Mouse (Mus musculus) neutrophil, adult 5-6 weeks (primary cell): ENCODE measurements around the gene Syt15. TPM values are rescaled to one million over a fixed set of nuclear protein-coding genes. Genes with fewer than 3 reads are reported as not detected.
A peak's percentile ranks its signal among the peaks of the same experiment; 100 is the strongest.
"Not testable (repeated sequence)": the region's sequence is repeated elsewhere in the genome, so short reads cannot be mapped to it uniquely, and the experiment has no call there.

Experiments
- ATAC-seq: fragments of 151-379, 151-347 bp; 2 replicates; pipeline ENCODE4 v1.8.0; 2017; ENCODE audit warnings: mild to moderate bottlenecking, moderate TSS enrichment; ENCODE audit not compliant: insufficient number of reproducible peaks, poor library complexity, low FRiP score, severe bottlenecking; ENCODE audit errors: extremely low read depth
- total RNA-seq: library from RNA; stranded (forward); fragments of 200-1000 nt; gene quantifications from 2 replicates; pipeline ENCODE4 v1.2.3, GENCODE M21; 2017

Syt15 gene
- total RNA-seq, 1 experiment from 2014 or later, result not detected

DNA sequence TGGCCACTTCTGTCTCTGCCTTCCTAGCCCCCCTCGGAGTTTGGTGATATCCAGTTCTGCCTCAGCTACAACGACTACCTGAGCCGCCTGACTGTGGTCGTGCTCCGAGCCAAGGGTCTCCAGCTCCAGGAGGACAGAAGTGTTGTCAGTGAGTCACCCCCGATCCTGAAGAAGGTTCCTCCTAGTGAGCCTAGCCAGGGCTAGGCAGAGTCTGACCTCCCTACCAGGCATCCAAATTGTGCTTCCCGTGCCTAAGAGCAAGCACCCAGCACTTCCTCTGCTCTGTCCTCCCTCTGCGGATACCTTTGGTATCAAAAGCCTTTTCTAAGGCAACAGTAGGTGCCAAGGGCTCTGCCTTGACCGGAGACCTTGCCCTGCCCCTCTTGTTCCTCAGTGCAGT lies 6.6 kb downstream of the Syt15 start:
- ATAC-seq, result 0 out of 2 replicates have a peak, but pooled peaks have one; percentile 8

DNA sequence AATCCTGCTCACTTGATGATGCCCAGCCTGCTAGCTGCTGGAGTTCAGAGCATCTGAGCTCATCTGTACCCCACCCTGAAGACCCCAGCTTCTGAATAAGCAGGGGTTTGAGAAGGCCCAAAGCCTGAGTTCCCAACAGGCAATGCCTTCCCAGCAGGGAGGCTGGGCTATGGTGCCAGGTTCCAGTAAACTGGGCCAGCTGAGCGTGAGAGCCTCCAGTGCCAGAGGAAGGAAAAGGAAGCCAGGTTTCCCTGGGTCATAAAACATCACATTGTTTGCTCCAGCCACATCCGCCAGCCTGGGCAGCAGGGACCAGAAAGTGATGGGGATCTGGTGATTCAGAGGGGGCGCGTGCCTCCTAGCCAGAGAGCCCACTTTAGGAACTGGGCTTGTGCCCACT lies 7.2 kb downstream of the Syt15 start:
- ATAC-seq, result no peak

DNA sequence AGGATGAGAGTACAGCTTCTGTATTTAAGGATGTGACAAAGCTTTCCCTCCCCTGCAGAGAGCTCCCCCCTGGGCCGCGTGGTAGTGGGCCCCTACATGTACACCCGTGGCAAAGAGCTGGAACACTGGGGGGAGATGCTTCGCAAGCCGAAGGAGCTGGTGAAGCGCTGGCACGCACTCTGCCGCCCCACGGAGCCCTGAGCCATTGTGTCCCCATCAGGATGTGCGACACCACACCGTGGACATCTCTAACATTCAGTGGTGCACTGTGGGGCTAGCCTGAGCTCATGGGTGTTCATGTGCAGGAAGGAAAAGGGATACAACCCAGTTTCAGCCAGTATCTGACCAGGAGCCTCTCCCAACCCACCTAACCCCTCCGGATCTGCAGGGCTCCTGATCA lies 8.6 kb downstream of the Syt15 start:
- ATAC-seq, result no peak

DNA sequence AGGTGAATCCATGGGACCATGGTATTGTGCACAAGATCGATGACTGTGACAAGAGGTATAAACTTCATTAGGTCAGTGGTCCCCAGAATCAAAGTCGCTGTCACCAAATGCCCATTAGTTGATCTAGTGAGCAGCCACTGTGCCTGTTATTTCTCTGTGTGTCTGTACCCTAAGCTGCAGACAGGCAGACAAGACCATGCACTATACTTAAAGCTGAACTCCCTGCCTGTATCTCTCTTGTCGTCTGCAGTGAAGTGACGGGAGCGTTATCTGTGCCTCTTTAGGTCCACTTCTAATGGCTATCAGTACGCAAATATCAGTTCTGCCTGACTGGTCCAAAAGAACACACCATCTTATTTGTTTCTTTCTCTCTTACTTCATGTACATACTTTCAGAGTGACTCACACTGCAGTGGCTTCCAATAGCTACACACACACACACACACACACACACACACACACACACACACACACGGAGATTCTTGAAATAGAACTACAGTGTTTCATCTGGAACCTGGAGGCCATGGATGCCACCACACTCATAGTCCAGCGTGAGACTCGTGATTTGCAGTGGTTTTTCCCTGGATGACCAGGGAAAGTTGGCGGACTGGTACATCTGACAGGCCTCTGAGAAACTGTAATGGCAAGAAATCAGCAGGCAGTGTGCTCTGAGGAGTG lies 9.6 kb downstream of the Syt15 start:
- ATAC-seq, result no peak

DNA sequence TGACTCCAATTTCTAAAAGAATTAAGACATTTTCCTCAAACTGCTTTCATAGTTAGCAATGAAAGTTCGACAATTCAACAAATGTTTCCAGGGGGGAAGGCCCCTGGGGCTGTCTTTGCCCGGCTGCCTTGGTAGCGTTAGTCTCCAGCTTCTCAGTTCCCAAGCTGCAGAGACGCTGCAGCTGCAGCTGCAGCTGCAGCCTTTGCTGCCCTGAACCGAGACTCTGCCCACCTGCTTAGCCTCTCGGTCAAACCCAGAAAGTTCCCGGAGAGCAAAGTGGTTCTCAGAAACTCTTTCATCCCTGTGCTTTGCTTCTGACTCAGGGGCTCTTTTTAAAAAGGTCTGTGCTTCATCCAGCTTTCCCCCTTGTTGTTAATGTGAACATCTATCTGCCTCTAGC lies 12.9 kb downstream of the Syt15 start:
- ATAC-seq, result no peak

DNA sequence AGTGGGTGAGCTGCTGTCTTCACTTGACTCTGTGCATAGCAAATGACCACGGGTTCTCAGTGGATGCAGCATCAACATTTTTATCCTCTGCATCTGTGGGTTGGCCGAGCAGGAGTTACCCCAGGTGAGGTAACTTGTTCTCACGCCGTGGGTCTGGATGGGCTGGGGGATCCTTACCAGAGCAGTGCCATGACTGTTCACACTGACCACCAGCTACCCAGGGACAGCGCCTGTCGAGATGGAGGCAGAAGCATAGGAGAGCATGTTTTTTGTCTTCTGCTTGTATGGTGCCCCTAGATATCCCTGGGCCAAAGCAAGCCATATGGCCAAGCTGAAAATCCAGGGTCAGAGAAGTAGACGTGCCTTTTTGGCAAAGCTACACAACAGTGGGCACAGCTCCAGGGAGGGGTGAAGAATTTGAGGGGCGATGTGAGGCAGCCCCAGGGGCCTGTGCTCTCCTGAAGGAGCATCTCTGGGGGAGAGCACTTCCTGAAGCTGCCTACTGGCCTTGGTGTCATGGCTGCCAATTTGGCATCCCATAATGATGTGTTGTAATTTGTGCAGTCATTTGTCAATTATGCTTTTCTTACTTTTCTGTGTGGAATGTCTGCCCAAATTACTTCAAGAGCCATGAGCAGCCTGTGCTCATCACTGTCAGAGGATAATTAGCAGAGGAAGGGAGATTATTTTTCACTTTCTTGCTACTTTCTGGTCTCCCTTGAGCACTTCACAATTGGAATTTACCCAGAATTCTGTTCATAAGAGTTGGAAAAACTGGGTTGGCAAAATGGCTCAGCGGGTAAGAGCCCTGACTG lies 13.7 kb downstream of the Syt15 start:
- no peak for ATAC-seq

DNA sequence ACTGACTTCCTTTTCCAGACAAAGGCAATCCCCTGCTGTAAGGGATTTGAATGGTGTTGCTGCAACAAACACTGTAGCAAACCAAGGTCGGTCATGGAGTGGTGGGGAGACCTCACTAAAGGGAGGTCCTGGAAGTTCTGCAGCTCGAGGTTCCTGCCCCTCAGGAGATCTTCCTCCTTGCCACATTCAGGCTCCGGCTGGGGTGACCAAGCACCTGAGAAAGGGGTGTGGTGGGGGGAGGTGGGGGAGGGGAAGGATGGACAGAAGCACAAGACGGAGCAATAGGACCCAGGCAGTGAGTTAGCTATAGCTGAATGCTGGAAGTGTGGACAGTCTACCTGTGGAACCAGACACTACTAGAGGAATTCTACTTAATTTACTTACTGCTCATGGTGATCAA lies 14.5 kb downstream of the Syt15 start:
- no peak for ATAC-seq

DNA sequence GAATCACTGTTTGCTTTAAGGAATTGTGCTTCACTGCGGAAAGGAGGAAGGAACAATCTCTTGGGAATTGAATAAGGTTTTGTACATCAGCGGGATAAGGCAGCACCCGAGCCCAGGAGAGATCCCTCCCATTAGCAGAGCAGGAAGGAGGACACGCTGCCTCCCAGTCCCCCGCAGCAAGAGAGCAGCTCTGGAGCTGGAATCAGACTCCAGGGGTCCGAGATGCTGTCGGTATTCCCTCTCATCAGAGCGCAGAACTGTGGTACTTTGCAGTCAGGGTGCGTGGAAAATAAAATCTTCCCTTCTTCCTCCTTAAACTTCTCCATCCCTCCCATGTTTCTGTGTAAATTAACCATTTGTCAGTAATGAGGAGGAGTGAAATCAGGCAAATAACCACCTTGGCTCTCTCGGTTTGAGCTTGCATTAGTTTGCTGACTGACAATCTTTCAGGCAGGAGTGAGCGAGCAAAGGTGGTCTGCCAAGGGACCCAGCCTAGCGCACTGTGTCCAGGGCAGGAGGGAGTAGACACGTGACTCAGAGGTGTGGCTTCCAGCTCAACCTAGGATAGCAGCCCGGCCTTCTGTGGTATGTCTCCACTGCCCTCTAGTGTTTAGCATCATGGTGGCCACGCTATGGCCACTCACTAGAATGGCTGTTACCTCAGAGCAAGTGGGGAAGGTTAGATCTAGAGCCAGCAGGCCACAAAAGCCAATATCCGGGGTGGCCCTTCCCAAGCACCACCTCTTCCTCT lies 15.4 kb downstream of the Syt15 start:
- ATAC-seq, result no peak

DNA sequence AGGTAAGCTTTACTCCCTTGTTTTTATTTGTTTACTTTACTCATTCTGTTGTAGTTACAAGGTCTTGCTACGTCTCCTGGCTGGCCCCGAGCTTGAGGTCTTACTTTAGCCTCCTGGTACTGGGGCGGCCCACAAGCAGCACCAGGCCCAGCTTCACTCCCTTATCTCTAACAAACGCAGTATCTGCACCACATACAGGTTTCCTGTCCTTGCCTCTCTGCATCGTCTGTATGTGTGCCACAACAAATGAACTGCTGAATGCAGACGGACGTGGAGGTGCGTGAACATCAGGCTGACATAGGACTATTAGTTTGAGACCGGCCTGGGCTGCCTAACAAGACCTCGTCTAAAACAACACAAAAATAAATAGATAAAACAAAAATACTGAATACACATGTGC lies 20.9 kb downstream of the Syt15 start:
- no peak for ATAC-seq

DNA sequence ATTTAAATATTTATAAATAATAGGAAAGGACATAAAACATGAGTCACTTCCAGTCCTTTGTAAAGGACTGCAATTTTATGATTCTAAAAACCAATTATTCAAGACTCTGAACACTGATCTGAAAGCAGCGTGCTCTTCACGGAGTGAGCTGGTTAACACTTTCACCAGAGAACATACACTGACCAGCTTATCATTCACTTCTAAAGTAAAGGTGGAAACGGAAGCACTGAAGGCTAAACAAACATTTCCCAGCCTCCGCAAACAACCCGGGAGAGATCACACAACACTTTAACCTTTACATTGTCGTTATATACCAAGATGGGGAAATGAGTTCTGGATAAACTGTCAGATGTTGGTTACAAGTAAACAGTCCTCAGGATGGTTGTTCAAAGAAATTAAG lies 21.3 kb downstream of the Syt15 start:
- no peak for ATAC-seq

DNA sequence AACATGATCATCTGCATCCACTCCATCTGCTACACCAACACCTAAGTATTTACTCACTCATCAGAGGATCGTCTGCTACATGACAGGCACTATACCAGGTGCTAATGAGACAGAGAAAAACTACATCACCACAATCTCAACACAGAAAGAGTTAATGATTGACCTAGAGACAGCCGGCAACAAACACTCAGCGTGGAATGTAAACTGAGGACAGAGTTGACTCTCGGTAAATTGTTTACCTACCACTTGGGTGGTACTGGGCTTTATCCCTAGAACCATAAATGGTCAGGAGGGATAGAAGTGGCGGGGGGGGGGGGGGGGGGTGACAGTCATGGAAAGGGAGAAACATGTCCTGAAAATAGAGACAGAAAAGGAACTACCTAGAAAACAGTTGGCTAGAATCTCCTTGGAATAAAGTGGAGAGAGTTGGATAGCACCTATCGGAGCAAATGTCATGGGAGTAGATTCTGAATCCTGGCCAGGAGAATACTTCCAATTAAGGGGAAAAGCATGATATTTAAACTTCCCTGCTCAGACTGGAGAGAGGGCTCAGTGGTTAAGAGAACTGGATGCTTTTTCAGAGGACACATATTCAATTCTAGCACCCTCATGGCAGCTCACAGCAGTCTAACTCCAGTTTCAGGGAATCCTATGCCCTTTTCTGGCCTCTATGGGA lies 33.2 kb downstream of the Syt15 start:
- no peak for ATAC-seq

DNA sequence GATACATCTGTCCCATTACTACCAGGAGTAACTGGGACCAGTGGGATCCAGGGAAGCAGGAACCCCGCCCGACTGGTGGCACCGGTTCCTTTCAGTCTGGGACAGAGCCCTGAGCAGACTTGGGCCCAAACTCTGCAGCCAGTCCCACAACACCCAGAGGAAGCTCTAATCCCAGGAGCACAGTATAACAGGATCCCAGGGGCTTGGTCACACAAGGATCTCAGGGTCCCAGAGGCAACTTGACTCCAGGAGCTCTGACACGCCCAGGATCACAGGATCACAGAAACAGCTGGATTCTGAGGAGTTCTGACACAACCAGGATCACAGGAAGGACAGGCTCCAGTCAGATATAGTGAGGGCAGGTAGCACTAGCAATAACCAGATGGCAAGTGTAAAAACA lies 33.9 kb downstream of the Syt15 start:
- ATAC-seq, result no peak

DNA sequence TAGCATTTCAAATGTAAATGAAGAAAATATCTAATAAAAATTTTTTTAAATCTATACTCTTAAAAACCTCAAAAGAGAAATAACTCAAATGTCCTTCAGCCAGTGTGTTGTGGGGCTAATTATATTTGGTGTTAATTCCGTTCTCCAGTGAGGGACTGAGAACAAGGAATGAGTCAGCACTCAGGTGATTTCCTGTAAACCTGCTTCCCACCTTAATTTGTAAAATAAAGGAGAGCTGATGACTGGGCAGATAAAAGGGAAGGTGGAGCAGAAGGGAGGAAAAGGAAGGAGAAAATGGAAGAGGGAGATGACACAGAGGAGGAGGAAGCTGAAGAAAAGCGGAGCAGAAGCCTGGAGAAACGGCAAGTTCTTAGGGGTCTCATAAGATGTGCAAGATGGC lies 39.1 kb downstream of the Syt15 start:
- ATAC-seq, result not testable (repeated sequence)

DNA sequence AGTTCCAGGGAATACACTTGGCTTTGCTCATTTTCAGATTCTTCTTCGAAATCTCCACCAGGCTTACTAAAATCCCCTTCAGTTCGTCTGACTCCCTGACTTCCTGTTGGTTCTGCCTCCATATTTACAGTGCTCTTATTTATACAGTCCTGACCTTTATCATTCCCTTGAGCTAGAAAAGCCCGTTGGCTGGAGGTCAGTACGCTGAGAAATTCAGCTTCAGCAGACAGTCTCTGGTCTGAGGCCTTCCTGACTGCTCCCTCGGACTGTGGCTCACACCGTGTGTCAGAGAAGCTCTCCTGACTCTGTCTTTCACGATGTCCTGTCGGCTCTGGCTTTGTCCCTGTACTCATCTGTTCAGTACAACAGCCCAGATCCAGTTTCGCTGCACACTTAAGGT lies 48.7 kb downstream of the Syt15 start:
- ATAC-seq, result no peak

DNA sequence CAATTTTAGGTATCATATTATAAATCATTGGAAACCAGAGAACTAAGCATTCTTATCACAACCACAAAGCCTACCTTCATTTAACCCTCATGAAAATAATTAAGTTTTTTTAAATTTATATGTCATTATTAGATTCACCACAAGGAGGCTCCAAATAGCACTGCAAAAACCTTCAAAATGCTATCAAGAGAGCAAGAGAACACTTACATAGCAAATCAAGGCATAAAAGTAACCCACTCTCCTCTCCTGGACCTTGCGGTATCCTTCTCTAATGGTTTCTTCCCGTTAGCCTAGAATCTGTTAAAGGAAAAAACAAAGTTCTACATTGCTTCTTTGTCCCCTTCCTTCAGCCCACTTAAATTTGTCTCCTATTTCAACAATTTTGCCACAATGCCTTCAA lies 53.9 kb downstream of the Syt15 start:
- ATAC-seq, result peak; percentile 30; the same call in 1 of the 2 replicates

DNA sequence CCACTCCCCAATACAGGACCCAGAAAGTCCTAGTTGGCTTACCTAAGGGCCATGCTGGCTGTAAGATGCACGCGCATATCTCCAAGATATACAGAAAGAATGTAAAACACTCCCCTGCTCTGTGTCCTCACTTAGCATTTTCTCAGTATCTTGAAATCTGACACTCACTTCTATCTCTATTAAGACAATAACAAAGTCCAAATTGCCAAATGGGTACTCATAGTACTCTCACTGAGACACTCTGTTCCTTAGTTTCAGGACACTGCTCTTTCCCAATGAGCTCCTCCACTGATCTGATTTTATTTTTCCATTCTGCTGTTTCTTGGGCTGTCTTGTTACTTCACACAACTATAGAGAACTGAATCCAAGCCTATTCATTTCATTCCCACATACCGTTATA lies 54.7 kb downstream of the Syt15 start:
- no peak for ATAC-seq

DNA sequence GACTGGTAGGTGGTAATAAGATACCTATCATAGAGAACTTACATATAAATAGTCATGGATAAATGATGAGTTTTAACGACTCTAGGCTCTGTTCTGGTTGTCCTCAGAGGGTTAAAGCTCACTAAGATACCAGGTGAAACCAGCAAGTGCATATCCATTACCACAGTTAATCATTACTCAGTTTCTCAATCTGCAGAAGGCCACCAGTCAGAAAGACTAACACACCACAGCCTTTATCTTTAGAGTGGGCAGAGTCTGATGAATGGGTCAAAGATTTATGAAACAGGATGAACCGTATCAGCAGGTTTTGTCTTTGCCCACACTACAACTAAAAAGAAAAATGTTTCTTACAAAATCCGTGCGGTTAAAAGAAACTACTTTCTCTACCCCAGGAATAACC lies 55.8 kb downstream of the Syt15 start:
- ATAC-seq, result no peak

DNA sequence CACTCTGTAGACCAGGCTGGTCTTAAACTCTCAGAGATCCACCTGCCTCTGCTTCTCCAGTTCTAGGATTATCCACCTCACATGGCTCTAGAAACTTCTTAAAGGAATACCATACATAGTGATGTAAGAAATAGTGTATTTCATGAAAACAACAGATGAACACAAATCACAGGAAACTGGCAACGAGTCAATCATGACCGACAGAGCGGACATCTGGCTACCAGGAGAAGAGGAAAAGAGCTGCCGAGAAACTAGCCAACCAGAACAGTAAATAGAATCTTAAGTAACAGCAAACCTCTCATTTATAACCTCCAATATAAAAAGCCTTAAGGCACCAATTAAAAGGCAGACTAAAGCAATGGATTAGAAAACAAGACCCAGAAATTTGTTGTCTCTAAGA lies 60.3 kb downstream of the Syt15 start:
- no peak for ATAC-seq
